Mouse (Mus musculus) cortical plate, adult 2 months (tissue): Measurements from ENCODE around the gene Ccdc155.

ENCODE experiments used
- CTCF ChIP-seq: fragments of 200-500 bp; IDR thresholded peaks from 2 replicates; pipeline ENCODE4 v1.5.1; 2011; ENCODE audit warnings: mild to moderate bottlenecking, control low read depth, low read length; ENCODE audit not compliant: insufficient read depth; ENCODE audit errors: extremely low read depth
- POLR2A ChIP-seq: fragments of 200-500 bp; IDR thresholded peaks from 2 replicates; pipeline ENCODE4 v1.6.1; 2011; ENCODE audit warnings: mild to moderate bottlenecking, low read length, control low read depth; ENCODE audit not compliant: insufficient read depth; ENCODE audit errors: extremely low read depth

GRCm38 (mm10) chr7:45238723-45239496, 34.2 kb upstream of the Ccdc155 start, which contains the start of gene Cd37:
- TF ChIP-seq POLR2A: no peak
- no peak for TF ChIP-seq CTCF
